Mouse (Mus musculus) G1E (cell line): ENCODE measurements around the gene Cnga1. TPM values are rescaled to one million over a fixed set of nuclear protein-coding genes. Genes with fewer than 3 reads are reported as not detected.

Experiments used
- ATAC-seq: 2 replicates; pipeline ENCODE4 v1.8.0; 2016; ENCODE audit warnings: mild to moderate bottlenecking; ENCODE audit not compliant: insufficient number of reproducible peaks, poor library complexity, low FRiP score, severe bottlenecking; ENCODE audit errors: extremely low read depth
- DNase-seq: peaks from one replicate; pipeline ENCODE4 v3.0.0; 2012; ENCODE audit warnings: low spot score
- H3K27me3 ChIP-seq: 2 replicates; pipeline ENCODE4 v1.6.1; 2012; ENCODE audit warnings: mild to moderate bottlenecking, low read length, inconsistent platforms; ENCODE audit not compliant: insufficient read depth
- H3K36me3 ChIP-seq: replicated peaks from 2 replicates; pipeline ENCODE3; 2012; ENCODE audit warnings: mild to moderate bottlenecking, inconsistent platforms
- H3K4me1 ChIP-seq: 2 replicates; pipeline ENCODE4 v1.6.1; 2012; ENCODE audit warnings: low read depth, low read length, inconsistent platforms, mixed read lengths; ENCODE audit not compliant: insufficient read depth
- H3K4me3 ChIP-seq: 2 replicates; pipeline ENCODE4 v1.5.1; 2012; ENCODE audit warnings: low read depth, mild to moderate bottlenecking, inconsistent platforms, low read length, moderate library complexity, mixed read lengths
- H3K9me3 ChIP-seq: replicated peaks from 2 replicates; pipeline ENCODE4 v1.6.1; 2012; ENCODE audit warnings: inconsistent platforms
- CTCF ChIP-seq: IDR thresholded peaks from 2 replicates; pipeline ENCODE4 v1.5.1; 2012; ENCODE audit warnings: low read depth, low read length, inconsistent platforms, mixed read lengths
- GATA1 ChIP-seq: IDR thresholded peaks from 2 replicates; pipeline ENCODE4 v1.6.1; 2012; ENCODE audit warnings: borderline replicate concordance, low read length, inconsistent platforms, mixed read lengths
- GATA2 ChIP-seq: IDR thresholded peaks from 2 replicates; pipeline ENCODE4 v1.6.1; 2012; ENCODE audit warnings: low read depth, low read length, inconsistent platforms, borderline replicate concordance
- POLR2AphosphoS5 ChIP-seq: IDR thresholded peaks from 2 replicates; pipeline ENCODE4 v1.6.1; 2012; ENCODE audit warnings: low read depth, low read length, inconsistent platforms; ENCODE audit not compliant: insufficient replicate concordance
- TAL1 ChIP-seq: conservative IDR thresholded peaks from 2 replicates; pipeline ENCODE4 v1.6.1; 2012; ENCODE audit warnings: low read depth, low read length, inconsistent platforms, mixed read lengths
- polyA plus RNA-seq: library from polyadenylated mRNA; stranded (reverse); fragments of >175 nt; gene quantifications from 2 replicates; pipeline ENCODE4 v1.2.3, GENCODE M21; 2012
- total RNA-seq, 2 experiments: library from RNA; stranded (forward) in 1 of 2; stranded (reverse) in 1 of 2; fragments of 200-1000 nt in 1 of 2; fragments of >200 nt in 1 of 2; fragmentation: Nextera tagmentation in 1 of 2; gene quantifications; 2 replicates each; pipeline ENCODE4 v1.2.3; 2014 to 2017

Cnga1 gene
- total and polyA plus RNA-seq, 3 experiments, result 0.27 to 4.9 TPM; not detected in 1

DNA sequence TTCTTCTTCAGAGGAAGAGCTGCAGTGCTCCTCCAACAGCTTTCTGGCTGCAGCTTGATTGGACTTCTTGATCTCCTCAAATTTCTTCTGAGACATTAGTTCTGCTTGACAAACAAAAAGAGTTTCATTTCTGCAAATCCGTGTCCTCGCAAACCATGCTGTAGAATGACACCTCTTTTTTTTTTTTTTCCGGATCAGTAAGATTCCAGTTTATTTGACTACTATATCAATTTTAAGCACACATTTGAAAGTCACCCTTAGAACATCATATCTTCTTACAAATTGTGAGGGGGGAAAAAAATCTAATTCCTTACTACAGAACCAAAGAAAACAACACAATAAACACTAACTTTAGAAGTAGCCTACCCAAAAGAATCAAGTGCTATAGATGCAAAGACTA lies 87.8 kb downstream of the Cnga1 start:
- TF ChIP-seq GATA1 (no peak), GATA2 (no peak), POLR2AphosphoS5 (no peak), TAL1 (no peak), CTCF (no peak)
- Histone ChIP-seq H3K27me3 (no peaks in the 10 kb centered on the region), H3K4me1 (peaks cover 20% of the 10 kb centered on the region), H3K36me3 (peaks cover 30% of the 10 kb centered on the region), H3K9me3 (no peaks in the 10 kb centered on the region), H3K4me3 (no peak overlapping the region)
- DNase-seq (no peak), ATAC-seq (no peak)

Other genes starting within 250 kb of the Cnga1 start
- gene Corin, start 139.8 kb downstream of the Cnga1 start, total RNA-seq (2014; fragmentation: Nextera tagmentation), result not detected in 2 replicates
- gene Corin, start 139.8 kb downstream of the Cnga1 start, total RNA-seq (2017), result under 0.01 and 0.66 TPM in 2 replicates
- gene Corin, start 139.8 kb downstream of the Cnga1 start, polyA plus RNA-seq, result not detected in 2 replicates
- 27.4 and 33.8 TPM in 2 replicates for gene Nfxl1, start 84.6 kb downstream of the Cnga1 start, total RNA-seq (2014; fragmentation: Nextera tagmentation)
- gene Nfxl1, start 84.6 kb downstream of the Cnga1 start, total RNA-seq (2017), result 16.7 and 23.3 TPM in 2 replicates
- gene Nfxl1, start 84.6 kb downstream of the Cnga1 start, polyA plus RNA-seq, result 9.0 and 9.1 TPM in 2 replicates
- gene Zar1, start 63.0 kb downstream of the Cnga1 start, total RNA-seq (2014; fragmentation: Nextera tagmentation), result not detected in 2 replicates
- 0.11 TPM in 1 of 2 replicates, not detected in the other for gene Zar1, start 63.0 kb downstream of the Cnga1 start, total RNA-seq (2017)
- gene Zar1, start 63.0 kb downstream of the Cnga1 start, polyA plus RNA-seq, result not detected in 2 replicates
- gene Gm5868, start 56.7 kb downstream of the Cnga1 start, total RNA-seq (2014; fragmentation: Nextera tagmentation), result not detected in 2 replicates
- 0.16 and 0.29 TPM in 2 replicates for gene Gm5868, start 56.7 kb downstream of the Cnga1 start, total RNA-seq (2017)
- gene Gm5868, start 56.7 kb downstream of the Cnga1 start, polyA plus RNA-seq, result not detected in 2 replicates
- not detected in 2 replicates for gene Nipal1, start 3.5 kb upstream of the Cnga1 start, total RNA-seq (2014; fragmentation: Nextera tagmentation)
- gene Nipal1, start 3.5 kb upstream of the Cnga1 start, total RNA-seq (2017), result 0.05 and 0.17 TPM in 2 replicates
- gene Nipal1, start 3.5 kb upstream of the Cnga1 start, polyA plus RNA-seq, result not detected in 2 replicates
- gene Txk, start 108.5 kb upstream of the Cnga1 start, total RNA-seq (2014; fragmentation: Nextera tagmentation), result 1.9 and 2.0 TPM in 2 replicates
- 0.87 and 1.9 TPM in 2 replicates for gene Txk, start 108.5 kb upstream of the Cnga1 start, total RNA-seq (2017)
- not detected in 2 replicates for gene Txk, start 108.5 kb upstream of the Cnga1 start, polyA plus RNA-seq
- 45.3 and 45.7 TPM in 2 replicates for gene Tec, start 224.2 kb upstream of the Cnga1 start, total RNA-seq (2014; fragmentation: Nextera tagmentation)
- gene Tec, start 224.2 kb upstream of the Cnga1 start, total RNA-seq (2017), result 77.1 and 91.6 TPM in 2 replicates
- 2.4 and 2.9 TPM in 2 replicates for gene Tec, start 224.2 kb upstream of the Cnga1 start, polyA plus RNA-seq